Mouse (Mus musculus): ENCODE measurements at regions not wholly inside any gene's neighbourhood (a gene's known extent, or its start where the extent isn't known, plus 50 kb on each side); places are given as distances from the start of the nearest gene placed in this dataset.

GRCm38 (mm10) chrX:167080821-167081220 is 128.3 kb downstream of the Tmsb4x start:
- H3K27ac ChIP-seq (replicated peaks; ENCODE audit: low read depth, low read length) = no peak overlapping the region
- H3K36me3 ChIP-seq (ENCODE audit: control insufficient read depth, insufficient read depth, low read length) = no peaks in the 10 kb centered on the region
- ATAC-seq (ENCODE audit: insufficient number of reproducible peaks, low FRiP score, low TSS enrichment, low read depth) (no peak), DNase-seq (ENCODE audit: low spot score) (no peak)
- 78% methylated on average over 3 of the region's 3 CpGs for WGBS
- no peak overlapping the region for H3K4me2 ChIP-seq (ENCODE audit: low read depth, severe bottlenecking)
- no peaks in the 10 kb centered on the region for H3K4me1 ChIP-seq (ENCODE audit: control insufficient read depth, insufficient read depth, low read length)
- 0 out of 2 replicates have a peak, but pooled peaks cover 4% of the 10 kb centered on the region for H3K27me3 ChIP-seq (ENCODE audit: control insufficient read depth, insufficient read depth, low read length)
- H3K4me3 ChIP-seq (ENCODE audit: low read depth, low read length) = no peak overlapping the region
- no peaks in the 10 kb centered on the region for H3K9me3 ChIP-seq (ENCODE audit: control insufficient read depth, low read length)
- no peak overlapping the region for H3K9ac ChIP-seq (ENCODE audit: low read length)

GRCm38 (mm10) chrX:167069075-167069474 is 140.0 kb downstream of the Tmsb4x start:
- Histone ChIP-seq H3K9ac (ENCODE audit: low read length) (no peak overlapping the region), H3K27me3 (ENCODE audit: control insufficient read depth, insufficient read depth, low read length) (peaks cover 10% of the 10 kb centered on the region; the same call in 1 of the 2 replicates), H3K36me3 (ENCODE audit: control insufficient read depth, insufficient read depth, low read length) (no peaks in the 10 kb centered on the region), H3K4me2 (ENCODE audit: low read depth, severe bottlenecking) (no peak overlapping the region), H3K9me3 (ENCODE audit: control insufficient read depth, low read length) (no peaks in the 10 kb centered on the region), H3K4me3 (ENCODE audit: low read depth, low read length) (no peak overlapping the region), H3K27ac (replicated peaks; ENCODE audit: low read depth, low read length) (no peak overlapping the region), H3K4me1 (ENCODE audit: control insufficient read depth, insufficient read depth, low read length) (no peaks in the 10 kb centered on the region)
- DNase-seq (ENCODE audit: low spot score) = no peak
- no peak for ATAC-seq (ENCODE audit: insufficient number of reproducible peaks, low FRiP score, low TSS enrichment, low read depth)
- WGBS = 72% methylated on average over 2 of the region's 2 CpGs

GRCm38 (mm10) chrX:167067918-167068317 is 141.2 kb downstream of the Tmsb4x start:
- no peak overlapping the region for H3K4me2 ChIP-seq (ENCODE audit: low read depth, severe bottlenecking)
- peaks cover 9% of the 10 kb centered on the region; the same call in 1 of the 2 replicates for H3K27me3 ChIP-seq (ENCODE audit: control insufficient read depth, insufficient read depth, low read length)
- DNase-seq (ENCODE audit: low spot score) (no peak), ATAC-seq (ENCODE audit: insufficient number of reproducible peaks, low FRiP score, low TSS enrichment, low read depth) (no peak)
- WGBS = 73% methylated on average over 3 of the region's 3 CpGs
- no peak overlapping the region for H3K9ac ChIP-seq (ENCODE audit: low read length)
- no peaks in the 10 kb centered on the region for H3K36me3 ChIP-seq (ENCODE audit: control insufficient read depth, insufficient read depth, low read length)
- H3K4me3 ChIP-seq (ENCODE audit: low read depth, low read length) = no peak overlapping the region
- H3K4me1 ChIP-seq (ENCODE audit: control insufficient read depth, insufficient read depth, low read length) = no peaks in the 10 kb centered on the region
- no peaks in the 10 kb centered on the region for H3K9me3 ChIP-seq (ENCODE audit: control insufficient read depth, low read length)
- H3K27ac ChIP-seq (replicated peaks; ENCODE audit: low read depth, low read length) = no peak overlapping the region

GRCm38 (mm10) chrX:167063881-167064280 is 145.2 kb downstream of the Tmsb4x start:
- Histone ChIP-seq H3K27ac (replicated peaks; ENCODE audit: low read depth, low read length) (no peak overlapping the region), H3K4me1 (ENCODE audit: control insufficient read depth, insufficient read depth, low read length) (no peaks in the 10 kb centered on the region), H3K4me3 (ENCODE audit: low read depth, low read length) (no peak overlapping the region), H3K27me3 (ENCODE audit: control insufficient read depth, insufficient read depth, low read length) (peaks cover 7% of the 10 kb centered on the region; the same call in 1 of the 2 replicates), H3K4me2 (ENCODE audit: low read depth, severe bottlenecking) (no peak overlapping the region), H3K9me3 (ENCODE audit: control insufficient read depth, low read length) (no peaks in the 10 kb centered on the region), H3K9ac (ENCODE audit: low read length) (no peak overlapping the region), H3K36me3 (ENCODE audit: control insufficient read depth, insufficient read depth, low read length) (no peaks in the 10 kb centered on the region)
- WGBS = 55% methylated on average over 4 of the region's 4 CpGs
- DNase-seq (ENCODE audit: low spot score) = no peak
- no peak for ATAC-seq (ENCODE audit: insufficient number of reproducible peaks, low FRiP score, low TSS enrichment, low read depth)

- no peaks in the 10 kb centered on the region for H3K4me1 ChIP-seq (ENCODE audit: control insufficient read depth, insufficient read depth, low read length)
- H3K27me3 ChIP-seq (ENCODE audit: control insufficient read depth, insufficient read depth, low read length) = peaks cover 6% of the 10 kb centered on the region; the same call in 1 of the 2 replicates
- DNase-seq (ENCODE audit: low spot score) = no peak
- no peak overlapping the region for H3K27ac ChIP-seq (replicated peaks; ENCODE audit: low read depth, low read length)
- no peak overlapping the region for H3K4me3 ChIP-seq (ENCODE audit: low read depth, low read length)
- no peak overlapping the region for H3K9ac ChIP-seq (ENCODE audit: low read length)
- H3K36me3 ChIP-seq (ENCODE audit: control insufficient read depth, insufficient read depth, low read length) = no peaks in the 10 kb centered on the region
- no peak for ATAC-seq (ENCODE audit: insufficient number of reproducible peaks, low FRiP score, low TSS enrichment, low read depth)
- no peaks in the 10 kb centered on the region for H3K9me3 ChIP-seq (ENCODE audit: control insufficient read depth, low read length)
- no peak overlapping the region for H3K4me2 ChIP-seq (ENCODE audit: low read depth, severe bottlenecking)
- 90% methylated on average over 10 of the region's 10 CpGs for WGBS
Observed at GRCm38 (mm10) chrX:167052456-167052855, 156.7 kb downstream of the Tmsb4x start.

GRCm38 (mm10) chrX:167050066-167050465 is 159.0 kb downstream of the Tmsb4x start:
- Histone ChIP-seq H3K27ac (replicated peaks; ENCODE audit: low read depth, low read length) (no peak overlapping the region), H3K36me3 (ENCODE audit: control insufficient read depth, insufficient read depth, low read length) (no peaks in the 10 kb centered on the region), H3K4me3 (ENCODE audit: low read depth, low read length) (no peak overlapping the region), H3K4me2 (ENCODE audit: low read depth, severe bottlenecking) (no peak overlapping the region), H3K9ac (ENCODE audit: low read length) (no peak overlapping the region), H3K27me3 (ENCODE audit: control insufficient read depth, insufficient read depth, low read length) (peaks cover 6% of the 10 kb centered on the region; the same call in 1 of the 2 replicates), H3K4me1 (ENCODE audit: control insufficient read depth, insufficient read depth, low read length) (no peaks in the 10 kb centered on the region), H3K9me3 (ENCODE audit: control insufficient read depth, low read length) (no peaks in the 10 kb centered on the region)
- DNase-seq (ENCODE audit: low spot score) (no peak), ATAC-seq (ENCODE audit: insufficient number of reproducible peaks, low FRiP score, low TSS enrichment, low read depth) (no peak)
- WGBS = 90% methylated on average over 4 of the region's 4 CpGs

- no peaks in the 10 kb centered on the region for H3K9me3 ChIP-seq (ENCODE audit: control insufficient read depth, low read length)
- no peak overlapping the region for H3K9ac ChIP-seq (ENCODE audit: low read length)
- ATAC-seq (ENCODE audit: insufficient number of reproducible peaks, low FRiP score, low TSS enrichment, low read depth) = no peak
- no peak overlapping the region for H3K4me3 ChIP-seq (ENCODE audit: low read depth, low read length)
- H3K4me2 ChIP-seq (ENCODE audit: low read depth, severe bottlenecking) = no peak overlapping the region
- no peaks in the 10 kb centered on the region for H3K36me3 ChIP-seq (ENCODE audit: control insufficient read depth, insufficient read depth, low read length)
- no peaks in the 10 kb centered on the region for H3K4me1 ChIP-seq (ENCODE audit: control insufficient read depth, insufficient read depth, low read length)
- DNase-seq (ENCODE audit: low spot score) = no peak
- H3K27me3 ChIP-seq (ENCODE audit: control insufficient read depth, insufficient read depth, low read length) = peaks cover 6% of the 10 kb centered on the region; the same call in 1 of the 2 replicates
- 85% methylated on average over 5 of the region's 5 CpGs for WGBS
- H3K27ac ChIP-seq (replicated peaks; ENCODE audit: low read depth, low read length) = no peak overlapping the region
Observed at GRCm38 (mm10) chrX:167049191-167049968, 159.7 kb downstream of the Tmsb4x start.

- H3K9ac ChIP-seq (ENCODE audit: low read length) = no peak overlapping the region
- H3K27me3 ChIP-seq (ENCODE audit: control insufficient read depth, insufficient read depth, low read length) = 0 out of 2 replicates have a peak, but pooled peaks cover 2% of the 10 kb centered on the region
- H3K27ac ChIP-seq (replicated peaks; ENCODE audit: low read depth, low read length) = no peak overlapping the region
- DNase-seq (ENCODE audit: low spot score) (no peak), ATAC-seq (ENCODE audit: insufficient number of reproducible peaks, low FRiP score, low TSS enrichment, low read depth) (no peak)
- H3K4me1 ChIP-seq (ENCODE audit: control insufficient read depth, insufficient read depth, low read length) = no peaks in the 10 kb centered on the region
- H3K36me3 ChIP-seq (ENCODE audit: control insufficient read depth, insufficient read depth, low read length) = no peaks in the 10 kb centered on the region
- no peaks in the 10 kb centered on the region for H3K9me3 ChIP-seq (ENCODE audit: control insufficient read depth, low read length)
- H3K4me3 ChIP-seq (ENCODE audit: low read depth, low read length) = no peak overlapping the region
- H3K4me2 ChIP-seq (ENCODE audit: low read depth, severe bottlenecking) = no peak overlapping the region
Observed at GRCm38 (mm10) chrX:167037971-167038370, 171.1 kb downstream of the Tmsb4x start.

Measured in limb, embryonic 11.5 days (tissue).